Mouse (Mus musculus) cerebellum, adult 18-20 months (tissue): ENCODE data around the gene Trim25.
"Not testable (repeated sequence)": the region's sequence is repeated elsewhere in the genome, so short reads cannot be mapped to it uniquely, and the experiment has no call there.

ENCODE experiments used
- DNase-seq, 2 experiments: peaks; one replicate each; pipeline ENCODE4 v3.0.0; 2021

Gene Trim25

GRCm38 (mm10) chr11:89025603-89026002 is 26.4 kb downstream of the Trim25 start:
- DNase-seq, result no peak

DNA sequence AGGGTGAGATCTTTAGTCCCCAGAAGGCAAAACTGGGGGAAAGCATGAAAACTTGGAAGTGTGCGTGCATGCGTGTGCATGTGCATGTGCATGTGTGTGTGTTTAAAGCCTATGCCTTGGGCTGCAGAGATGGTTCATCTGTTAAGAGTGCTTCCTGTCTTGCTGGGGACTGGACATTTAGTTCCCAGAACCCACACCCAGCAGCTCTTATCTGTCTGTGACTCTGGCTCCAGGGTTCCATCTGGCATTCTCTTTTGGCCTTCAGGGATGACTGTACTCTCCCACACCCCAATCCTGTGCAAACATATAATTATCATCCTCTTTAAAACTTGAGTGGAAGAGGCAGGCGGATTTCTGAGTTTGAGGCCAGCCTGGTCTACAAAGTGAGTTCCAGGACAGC is 26.9 kb downstream of the Trim25 start:
- no peak for DNase-seq

DNA sequence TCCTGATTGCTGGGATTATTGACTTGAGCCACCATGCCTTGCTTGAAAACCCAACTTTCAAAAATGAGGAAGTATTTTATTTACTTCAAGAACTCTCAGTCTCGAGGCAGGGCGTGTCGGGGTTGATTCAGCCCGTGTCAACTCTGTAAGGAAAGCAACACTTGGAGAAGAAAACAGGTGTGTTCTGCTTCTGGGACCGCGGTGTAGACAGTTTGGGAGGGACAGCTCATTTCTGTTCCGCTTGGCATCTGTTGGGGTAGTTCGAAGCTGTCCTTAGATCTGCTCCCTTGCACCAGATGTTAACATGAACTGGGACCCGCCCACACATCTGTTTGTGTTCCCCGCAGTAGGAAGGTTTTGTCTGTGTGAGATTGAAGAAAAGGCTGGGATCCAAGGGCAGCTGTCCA is 28.8 kb downstream of the Trim25 start:
- no peak for DNase-seq

GRCm38 (mm10) chr11:89028871-89029405 is 29.8 kb downstream of the Trim25 start:
- DNase-seq, result no peak

DNA sequence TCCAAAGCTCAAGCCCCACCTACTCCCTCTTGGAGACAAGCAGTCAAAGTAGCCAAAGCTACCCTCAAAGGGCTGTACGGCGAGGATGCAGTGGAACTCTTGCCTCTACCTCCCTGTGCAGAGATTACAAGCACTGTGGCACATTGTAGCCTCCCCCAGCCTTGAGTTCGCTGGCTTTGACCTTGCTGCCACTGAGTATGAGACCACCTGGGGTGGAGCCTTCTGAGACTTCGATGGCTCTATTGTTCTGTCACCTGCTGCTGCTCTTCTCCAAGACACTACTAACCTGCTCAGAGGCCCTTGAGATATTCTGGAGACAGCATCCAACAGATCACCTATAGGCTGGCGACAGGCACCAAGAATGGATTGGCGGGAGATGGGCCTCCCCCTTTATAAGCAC is 31.4 kb downstream of the Trim25 start:
- no peak for DNase-seq

GRCm38 (mm10) chr11:89031189-89031588 is 32.0 kb downstream of the Trim25 start:
- no peak for DNase-seq

- no peak for DNase-seq
These were observed 35.4 kb downstream of the Trim25 start for GRCm38 (mm10) chr11:89034592-89034991.

- no peak for DNase-seq
These were observed 36.4 kb downstream of the Trim25 start for GRCm38 (mm10) chr11:89035552-89035951.

- DNase-seq, result no peak
These were observed 39.3 kb downstream of the Trim25 start for GRCm38 (mm10) chr11:89038496-89038895.

GRCm38 (mm10) chr11:89039325-89039724 is 40.1 kb downstream of the Trim25 start:
- peak; percentile 30 to 59 for DNase-seq

DNA sequence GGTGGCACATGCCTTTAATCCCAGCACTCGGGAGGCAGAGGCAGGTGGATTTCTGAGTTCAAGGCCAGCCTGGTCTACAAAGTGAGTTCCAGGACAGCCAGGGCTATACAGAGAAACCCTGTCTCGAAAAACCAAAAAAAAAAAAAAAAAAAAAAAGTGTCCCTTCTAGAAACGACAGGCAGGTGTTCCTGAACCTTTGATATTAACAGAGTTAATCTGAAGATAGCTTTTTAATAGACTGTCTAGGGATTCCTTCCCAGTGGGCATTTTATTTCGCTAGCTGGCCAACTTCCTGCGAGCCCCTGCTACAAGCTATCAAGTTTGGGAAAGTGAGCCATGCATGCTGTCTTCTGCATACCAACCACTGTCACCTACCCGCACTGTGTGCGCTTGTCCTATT is 41.9 kb downstream of the Trim25 start:
- DNase-seq, result not testable (repeated sequence)

DNA sequence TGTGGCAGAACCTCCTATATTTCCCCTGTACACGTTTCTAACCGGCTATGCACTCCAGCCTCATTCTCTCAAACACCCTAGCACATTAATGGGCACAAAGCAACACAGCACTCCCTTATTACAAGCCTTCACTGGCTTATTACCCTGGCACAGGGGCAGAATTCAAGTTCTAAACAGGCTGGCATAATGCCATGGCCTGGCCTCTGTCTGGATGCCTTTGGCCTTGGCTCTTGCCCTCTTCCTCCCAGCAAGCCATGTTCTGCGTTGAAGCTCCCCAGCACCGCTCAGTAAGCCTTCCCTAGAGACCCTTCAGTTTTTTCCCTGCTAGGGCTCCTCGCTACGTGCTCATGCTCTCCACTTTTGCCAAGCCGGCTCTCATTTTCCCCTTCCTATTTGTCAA is 43.9 kb downstream of the Trim25 start:
- peak in 1 of 2 experiments; percentile 21 for DNase-seq

DNA sequence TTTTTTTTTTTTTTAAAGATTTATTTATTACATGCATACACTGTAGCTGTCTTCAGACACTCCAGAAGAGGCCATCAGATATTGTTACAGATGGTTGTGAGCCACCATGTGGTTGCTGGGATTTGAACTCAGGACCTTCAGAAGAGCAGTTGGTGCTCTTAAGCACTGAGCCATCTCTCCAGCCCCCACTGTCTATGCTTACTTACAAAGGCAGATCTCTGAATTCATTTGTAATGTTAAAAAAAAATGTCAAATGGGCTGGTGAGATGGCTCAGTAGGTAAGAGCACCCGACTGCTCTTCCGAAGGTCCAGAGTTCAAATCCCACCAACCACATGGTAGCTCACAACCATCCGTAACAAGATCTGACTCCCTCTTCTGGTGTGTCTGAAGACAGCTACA is 46.3 kb downstream of the Trim25 start:
- not testable (repeated sequence) for DNase-seq

DNA sequence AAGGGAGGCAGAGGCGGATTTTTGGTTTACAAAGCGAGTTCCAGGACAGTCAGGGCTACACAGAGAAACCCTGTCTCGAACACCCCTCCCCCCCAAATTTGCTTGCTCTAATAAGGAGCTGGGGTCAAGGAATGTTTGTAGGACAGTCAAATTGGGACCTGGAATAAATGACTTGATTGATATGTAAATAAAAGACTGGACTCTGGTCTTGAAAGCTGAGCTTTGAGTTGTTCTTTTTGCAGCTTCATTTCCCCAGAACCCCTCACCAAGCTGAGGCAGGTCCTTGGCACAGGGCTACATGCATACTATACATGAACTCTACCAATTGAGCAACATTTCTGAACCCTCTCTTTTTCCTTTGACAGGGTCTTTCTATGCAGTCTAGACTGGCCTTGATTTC is 46.8 kb downstream of the Trim25 start:
- no peak for DNase-seq

DNA sequence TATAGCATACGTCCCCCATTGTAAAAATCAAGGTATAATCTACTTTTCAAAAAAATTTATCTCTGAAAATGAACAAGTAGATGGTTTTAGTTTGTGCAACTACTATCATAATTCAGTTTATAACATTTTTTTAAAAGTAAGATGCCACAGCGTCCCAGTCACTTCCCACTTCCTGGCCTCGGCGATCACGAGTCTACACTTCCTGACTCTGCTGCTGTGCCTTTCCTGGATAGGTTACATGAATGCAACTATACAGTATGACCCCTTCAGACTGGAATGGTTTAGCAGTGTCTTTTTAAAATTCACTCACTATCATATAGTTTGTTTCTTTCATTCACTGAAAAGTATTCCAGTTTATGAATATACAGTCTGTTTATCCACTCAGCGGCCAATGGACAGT is 52.6 kb downstream of the Trim25 start:
- DNase-seq, result no peak

GRCm38 (mm10) chr11:89055931-89056690 is 56.9 kb downstream of the Trim25 start:
- DNase-seq, result peak in 1 of 2 experiments; percentile 16

- DNase-seq, result peak in 1 of 2 experiments; percentile 29
These were observed 59.5 kb downstream of the Trim25 start for GRCm38 (mm10) chr11:89058515-89059270.

GRCm38 (mm10) chr11:89059919-89060422 is 60.8 kb downstream of the Trim25 start:
- peak in 1 of 2 experiments; percentile 54 for DNase-seq

GRCm38 (mm10) chr11:89060423-89061089 is 61.4 kb downstream of the Trim25 start:
- peak; percentile 97 to 98 for DNase-seq

- DNase-seq, result no peak
These were observed 62.2 kb downstream of the Trim25 start for GRCm38 (mm10) chr11:89061362-89061761.

- DNase-seq, result no peak
These were observed 65.1 kb downstream of the Trim25 start for GRCm38 (mm10) chr11:89064312-89064711.

DNA sequence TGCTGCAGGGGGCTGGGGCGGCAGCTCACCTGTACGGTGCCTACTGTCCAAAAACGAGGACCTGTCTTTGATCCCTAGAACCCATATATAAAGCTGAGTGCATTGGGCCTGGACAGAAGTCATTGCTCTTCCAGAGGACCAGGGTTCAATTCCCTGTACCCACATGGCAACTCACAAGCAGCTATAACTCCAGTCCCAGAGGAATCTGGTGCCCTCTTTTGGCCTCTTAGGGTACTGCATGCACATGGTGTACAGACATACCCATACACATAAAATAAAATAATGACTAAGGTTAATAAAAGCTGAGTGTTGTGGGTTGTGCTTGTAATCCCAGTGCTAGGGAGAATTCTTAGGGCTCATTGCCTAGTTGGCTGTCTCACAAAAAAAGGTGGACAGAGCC is 66.1 kb downstream of the Trim25 start:
- DNase-seq, result no peak

DNA sequence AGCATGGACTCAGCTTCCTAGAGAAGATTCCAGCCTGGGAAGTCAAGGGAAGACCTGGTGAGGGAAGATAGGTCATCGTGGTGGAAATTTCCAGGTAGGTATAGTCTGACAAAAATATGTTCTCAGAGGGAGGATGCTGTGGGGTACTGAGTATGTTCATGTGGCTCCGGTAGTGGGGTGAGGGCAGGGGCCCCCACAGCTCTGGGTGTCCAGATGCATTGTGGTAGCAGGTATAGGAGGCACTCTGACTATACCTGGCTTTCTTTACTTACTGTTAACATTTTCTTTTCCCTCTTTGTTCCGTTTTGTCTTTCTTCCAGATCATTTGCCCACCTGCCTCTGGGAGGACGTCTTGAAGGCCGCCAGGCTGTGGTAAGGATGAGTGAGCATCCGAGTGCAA is 67.0 kb downstream of the Trim25 start:
- no peak for DNase-seq
